Mouse (Mus musculus) kidney, postnatal 0 days (tissue): Measurements from ENCODE around the gene Map3k9. TPM values are rescaled to one million over a fixed set of nuclear protein-coding genes. Genes with fewer than 3 reads are reported as not detected.

Source experiments
- ATAC-seq: fragments of 200-750 bp; cut with Nextera tagmentation; replicated peaks from 2 replicates; pipeline ENCODE4 v1.8.0; 2017; ENCODE audit warnings: low read depth, moderate number of reproducible peaks, moderate TSS enrichment, moderate library complexity; ENCODE audit not compliant: low FRiP score
- DNase-seq: peaks from one replicate; pipeline ENCODE4 v3.0.0-alpha.2; 2016; ENCODE audit warnings: low spot score
- H3K27ac ChIP-seq: fragments of 300-500 bp; sonication (generic); 2 replicates; pipeline ENCODE4 v1.5.1; 2014; ENCODE audit warnings: mild to moderate bottlenecking
- H3K27me3 ChIP-seq: fragments of 300-500 bp; sonication (generic); 2 replicates; pipeline ENCODE4 v1.6.1; 2014; ENCODE audit warnings: low read length, mixed read lengths; ENCODE audit not compliant: insufficient read depth
- H3K36me3 ChIP-seq: fragments of 300-500 bp; sonication (generic); 2 replicates; pipeline ENCODE4 v1.6.1; 2014; ENCODE audit warnings: low read length, mixed read lengths; ENCODE audit not compliant: insufficient read depth
- H3K4me1 ChIP-seq: fragments of 300-500 bp; sonication (generic); replicated peaks from 2 replicates; pipeline ENCODE4 v1.6.1; 2014; ENCODE audit warnings: antibody characterized with exemption, low read length, mixed read lengths; ENCODE audit not compliant: insufficient read depth
- H3K4me2 ChIP-seq: fragments of 300-500 bp; sonication (generic); 2 replicates; pipeline ENCODE4 v1.6.1; 2014; ENCODE audit warnings: mild to moderate bottlenecking, low read length, moderate library complexity, mixed read lengths
- H3K4me3 ChIP-seq: fragments of 300-500 bp; sonication (generic); replicated peaks from 2 replicates; pipeline ENCODE4 v1.5.1; 2014; ENCODE audit warnings: low read depth, low read length
- H3K9ac ChIP-seq: fragments of 300-500 bp; sonication (generic); 2 replicates; pipeline ENCODE4 v1.6.1; 2014; ENCODE audit warnings: low read depth, low read length
- H3K9me3 ChIP-seq: fragments of 300-500 bp; sonication (generic); replicated peaks from 2 replicates; pipeline ENCODE4 v1.6.1; 2016; ENCODE audit warnings: low read length, inconsistent platforms, mixed read lengths
- CTCF ChIP-seq: IDR thresholded peaks from 2 replicates; pipeline ENCODE4 v1.5.1; 2016; ENCODE audit warnings: antibody characterized with exemption, low read depth, mild to moderate bottlenecking, moderate library complexity
- WGBS: fragments of 180-500 bp; shearing (Covaris S2); extraction: QIAGEN DNeasy Blood & Tissue Kit; methylation state at CpG from one replicate; pipeline ENCODE4 v1.1.7; 2014; 5-methylcytosine and 5-hydroxymethylcytosine counted together
- polyA plus RNA-seq: library from polyadenylated mRNA; unstranded; fragments of >200 nt; fragmentation: Nextera tagmentation; extraction: Ambion mirVana; gene quantifications from 2 replicates; pipeline ENCODE4 v1.2.1, GENCODE M21; 2015

Gene Map3k9
- polyA plus RNA-seq, 1 experiment from 2014 or later: 1.4 TPM

DNA sequence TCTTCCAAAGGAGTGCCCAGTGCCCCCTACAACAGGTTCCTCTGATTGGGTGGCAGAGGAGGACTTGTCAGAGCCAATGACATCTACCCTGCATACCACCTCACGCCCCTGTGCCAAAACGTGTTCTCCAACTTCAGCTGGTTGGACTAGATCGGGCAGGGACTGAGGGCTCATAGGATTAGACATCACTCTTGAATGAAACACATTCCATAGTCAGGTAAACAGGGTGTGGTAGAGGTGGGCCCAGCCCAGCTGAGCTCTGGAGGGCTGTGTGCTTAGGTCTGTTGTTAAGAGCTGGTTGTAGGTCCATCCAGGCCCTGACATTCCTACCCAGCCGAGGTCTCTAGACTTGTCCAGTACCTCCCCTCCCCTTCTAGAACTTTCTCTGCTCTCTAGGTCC lies 68.4 kb downstream of the Map3k9 start:
- no peaks in the 10 kb centered on the region for H3K36me3 ChIP-seq
- ATAC-seq (no peak), DNase-seq (no peak)
- no peaks in the 10 kb centered on the region for H3K27me3 ChIP-seq
- H3K27ac ChIP-seq: no peak overlapping the region
- no peaks in the 10 kb centered on the region for H3K9me3 ChIP-seq
- no peaks in the 10 kb centered on the region for H3K4me1 ChIP-seq
- WGBS: 90% methylated on average over 4 of the region's 4 CpGs
- H3K4me2 ChIP-seq: no peak overlapping the region
- no peak overlapping the region for H3K9ac ChIP-seq
- no peak overlapping the region for H3K4me3 ChIP-seq
- no peak for TF ChIP-seq CTCF

DNA sequence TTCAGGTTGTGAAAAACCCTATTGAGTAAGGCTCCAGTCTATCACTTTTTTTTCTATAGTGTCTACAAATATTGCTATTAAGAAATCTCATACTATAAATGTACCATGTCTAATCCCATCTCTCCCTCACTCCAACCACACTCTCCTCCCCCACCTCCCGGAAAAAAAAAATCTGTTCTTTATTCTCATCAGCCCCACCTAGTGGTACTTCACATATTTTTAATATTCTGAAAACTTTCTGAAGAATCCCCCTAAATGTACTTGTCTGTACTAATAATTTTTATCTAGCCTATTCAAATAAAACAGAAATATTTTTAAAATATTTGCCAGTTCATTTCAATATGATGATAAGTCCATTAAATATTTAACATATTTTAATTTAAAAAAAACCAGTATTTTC lies 78.1 kb downstream of the Map3k9 start:
- 0% methylated on average over 1 of the region's 1 CpGs for WGBS
- Histone ChIP-seq H3K4me2 (no peak overlapping the region), H3K27me3 (no peaks in the 10 kb centered on the region), H3K4me3 (no peak overlapping the region), H3K36me3 (no peaks in the 10 kb centered on the region), H3K4me1 (no peaks in the 10 kb centered on the region), H3K27ac (no peak overlapping the region), H3K9me3 (no peaks in the 10 kb centered on the region), H3K9ac (no peak overlapping the region)
- TF ChIP-seq CTCF: peak; percentile 60
- no peak for ATAC-seq
- DNase-seq: peak; percentile 71

DNA sequence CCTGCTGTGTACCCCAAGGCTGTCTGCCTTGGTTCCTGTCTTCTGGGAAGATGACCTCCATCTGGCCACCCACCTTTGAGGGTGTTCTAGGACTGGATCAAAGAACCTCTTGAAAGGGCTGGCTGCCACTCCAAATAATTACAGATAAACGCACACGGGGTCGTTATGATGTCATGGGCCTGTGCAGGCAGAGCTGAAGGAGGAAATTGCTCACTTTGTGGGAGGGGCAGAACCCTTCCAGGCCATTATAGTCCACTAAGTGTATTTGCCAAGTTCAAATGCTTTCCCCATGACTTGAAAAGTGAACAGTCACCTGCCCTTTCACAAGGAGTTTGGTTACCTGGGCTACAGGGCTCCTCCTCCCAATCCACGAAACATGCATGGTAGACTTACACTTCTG lies 83.0 kb downstream of the Map3k9 start:
- no peaks in the 10 kb centered on the region for H3K9me3 ChIP-seq
- no peaks in the 10 kb centered on the region for H3K27me3 ChIP-seq
- DNase-seq: no peak
- H3K27ac ChIP-seq: no peak overlapping the region
- ATAC-seq: no peak
- H3K36me3 ChIP-seq: no peaks in the 10 kb centered on the region
- no peak overlapping the region for H3K9ac ChIP-seq
- WGBS: 29% methylated on average over 4 of the region's 4 CpGs
- no peak for TF ChIP-seq CTCF
- H3K4me1 ChIP-seq: no peaks in the 10 kb centered on the region
- no peak overlapping the region for H3K4me3 ChIP-seq
- no peak overlapping the region for H3K4me2 ChIP-seq

DNA sequence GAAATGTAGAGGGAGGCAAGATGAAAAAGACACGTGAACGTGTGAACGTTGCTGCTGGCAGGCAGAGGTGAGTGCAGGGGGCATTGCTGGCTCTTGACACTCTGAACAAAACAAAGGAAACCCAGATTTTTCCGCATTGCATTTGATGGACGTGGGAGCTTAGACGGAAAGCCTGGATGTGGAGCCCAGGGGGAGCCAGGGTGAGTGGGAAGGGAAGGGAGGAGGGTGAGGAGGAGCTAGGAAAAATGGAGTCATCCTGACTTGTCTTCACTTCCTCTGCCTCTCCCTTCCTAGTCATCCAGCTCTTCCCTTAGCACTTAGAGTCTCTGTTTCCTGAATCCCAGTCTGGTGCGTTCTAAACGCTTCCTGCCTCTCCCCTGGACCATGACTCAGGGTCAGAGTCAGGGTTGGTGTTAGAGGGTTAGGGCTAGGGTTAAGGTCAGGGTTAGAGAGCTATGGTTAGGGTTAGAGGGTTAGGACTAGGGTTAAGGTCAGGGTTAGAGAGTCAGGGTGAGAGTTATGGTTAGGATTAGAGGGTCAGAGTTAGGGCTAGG lies 89.7 kb downstream of the Map3k9 start:
- ATAC-seq (peak; percentile 29; the same call in 1 of the 2 replicates), DNase-seq (peak; percentile 40)
- no peak overlapping the region for H3K9ac ChIP-seq
- no peaks in the 10 kb centered on the region for H3K9me3 ChIP-seq
- H3K36me3 ChIP-seq: no peaks in the 10 kb centered on the region
- WGBS: 36% methylated on average over 8 of the region's 8 CpGs
- no peak overlapping the region for H3K4me3 ChIP-seq
- H3K27ac ChIP-seq: no peak overlapping the region
- TF ChIP-seq CTCF: no peak
- no peaks in the 10 kb centered on the region for H3K27me3 ChIP-seq
- H3K4me2 ChIP-seq: no peak overlapping the region
- no peaks in the 10 kb centered on the region for H3K4me1 ChIP-seq

DNA sequence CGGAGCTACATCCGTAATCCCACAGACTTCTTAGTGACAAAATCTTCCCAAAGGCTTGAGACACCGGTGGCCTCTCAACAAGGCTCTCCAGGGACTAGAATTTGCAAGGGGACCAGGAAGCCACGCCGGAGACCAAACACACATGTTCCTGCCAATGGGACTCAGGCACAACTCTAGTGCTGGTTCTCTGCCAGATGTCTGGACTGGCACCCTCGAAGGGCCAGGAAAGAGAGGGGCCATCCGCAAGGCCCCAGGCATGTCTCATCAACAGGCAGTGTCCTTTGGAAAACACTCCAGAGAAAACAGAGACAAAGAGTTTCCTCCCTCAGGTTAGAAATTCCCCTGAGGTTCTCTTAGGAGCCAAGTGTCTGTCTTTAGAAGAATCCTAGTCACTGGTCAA lies 90.2 kb downstream of the Map3k9 start:
- no peak overlapping the region for H3K4me3 ChIP-seq
- H3K4me2 ChIP-seq: no peak overlapping the region
- TF ChIP-seq CTCF: no peak
- H3K4me1 ChIP-seq: no peaks in the 10 kb centered on the region
- no peak overlapping the region for H3K9ac ChIP-seq
- DNase-seq (peak; percentile 4), ATAC-seq (no peak)
- no peaks in the 10 kb centered on the region for H3K27me3 ChIP-seq
- no peaks in the 10 kb centered on the region for H3K9me3 ChIP-seq
- whole genome bisulfite sequencing: 78% methylated on average over 7 of the region's 7 CpGs
- H3K36me3 ChIP-seq: no peaks in the 10 kb centered on the region
- H3K27ac ChIP-seq: no peak overlapping the region

DNA sequence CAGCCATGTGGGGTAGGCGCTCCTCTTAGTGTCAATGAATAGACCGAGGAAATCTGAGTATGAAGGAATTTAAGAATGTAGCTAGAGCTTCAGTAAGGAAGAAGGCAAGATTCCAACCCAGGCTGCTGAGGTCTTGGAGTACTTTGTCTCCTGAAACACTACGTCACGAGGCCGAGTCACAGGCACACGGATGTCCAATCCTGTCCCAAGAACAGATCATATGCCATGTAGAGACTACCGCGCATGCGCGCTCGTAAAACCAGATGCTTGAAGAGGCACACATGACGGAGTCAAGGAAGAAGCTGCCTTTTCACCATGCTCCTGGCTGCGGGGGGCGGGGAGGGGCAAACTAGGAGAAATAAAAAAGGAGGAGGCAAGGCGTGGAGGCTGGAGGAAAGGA lies 90.9 kb downstream of the Map3k9 start:
- ATAC-seq: no peak
- Histone ChIP-seq H3K27me3 (no peaks in the 10 kb centered on the region), H3K4me3 (no peak overlapping the region), H3K27ac (no peak overlapping the region), H3K9me3 (no peaks in the 10 kb centered on the region), H3K9ac (no peak overlapping the region), H3K4me2 (no peak overlapping the region), H3K36me3 (no peaks in the 10 kb centered on the region), H3K4me1 (no peaks in the 10 kb centered on the region)
- DNase-seq: no peak
- TF ChIP-seq CTCF: no peak
- WGBS: 94% methylated on average over 15 of the region's 15 CpGs

DNA sequence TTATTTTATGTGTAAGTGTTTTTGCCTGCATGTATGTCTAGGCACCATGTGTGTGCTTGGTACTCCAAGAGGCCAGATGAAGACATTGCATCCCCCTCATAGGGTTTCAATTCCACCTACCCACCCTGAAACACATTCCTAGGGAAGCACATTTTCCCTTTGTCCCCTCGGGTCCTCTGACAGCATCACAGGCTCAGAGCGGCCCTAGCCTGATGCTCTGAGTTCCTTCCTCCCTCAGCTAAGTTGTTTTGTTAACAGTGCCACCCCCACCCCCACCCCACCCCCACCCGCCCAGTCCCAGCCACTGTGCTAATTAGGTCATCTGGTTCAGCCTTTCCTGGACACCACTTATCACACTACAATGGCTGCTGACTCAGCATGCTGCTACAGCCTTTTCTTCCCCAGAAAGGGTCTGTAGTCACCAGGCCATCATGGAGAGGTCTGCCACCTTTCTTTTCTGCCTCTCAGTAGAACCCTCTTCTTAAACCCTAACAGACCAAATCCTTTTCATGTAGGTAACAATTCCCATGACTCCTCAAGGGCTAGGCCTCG lies 91.4 kb downstream of the Map3k9 start:
- no peak overlapping the region for H3K27ac ChIP-seq
- H3K4me3 ChIP-seq: no peak overlapping the region
- no peaks in the 10 kb centered on the region for H3K9me3 ChIP-seq
- 36% methylated on average over 4 of the region's 4 CpGs for WGBS
- no peak for ATAC-seq
- H3K4me1 ChIP-seq: no peaks in the 10 kb centered on the region
- no peak overlapping the region for H3K9ac ChIP-seq
- no peaks in the 10 kb centered on the region for H3K27me3 ChIP-seq
- H3K4me2 ChIP-seq: no peak overlapping the region
- DNase-seq: peak; percentile 9
- TF ChIP-seq CTCF: no peak
- H3K36me3 ChIP-seq: no peaks in the 10 kb centered on the region
